In the genomic region with DNA sequence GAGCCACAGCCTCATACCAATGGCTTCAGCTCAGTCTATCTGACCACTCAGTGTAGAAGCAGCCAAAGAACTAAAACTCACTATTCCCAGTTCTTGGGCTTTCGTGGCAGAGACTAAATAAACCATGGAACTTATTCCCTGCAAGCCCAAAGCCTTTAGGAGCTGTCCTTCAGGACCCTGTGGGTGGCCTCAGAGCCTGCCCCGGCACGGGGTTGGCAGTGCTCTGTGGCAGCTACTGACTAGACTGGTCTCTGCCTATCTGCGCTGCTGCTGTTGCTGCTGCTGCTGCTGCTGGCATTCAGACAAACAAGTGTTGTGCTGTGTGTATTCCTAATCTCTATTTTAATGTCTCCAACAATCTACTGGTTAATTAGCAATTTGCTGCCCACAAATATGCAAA, we compare ENCODE assay signal across 9 mouse cellular contexts. TPM values are rescaled to one million over a fixed set of nuclear protein-coding genes. Genes with fewer than 3 reads are reported as not detected.
A peak's percentile ranks its signal among the peaks of the same experiment; 100 is the strongest.
DNase-seq lines count a peak whose midpoint lies in the region; ATAC-seq and TF ChIP-seq lines count a peak whose summit lies in the region.
"Had no signal": no experiment of that assay in that cellular context is flagged by ENCODE, and none has a peak within 500 bp of the region (broad histone marks: within the 10 kb centered on the region; RNA-seq: fewer than 3 reads in every experiment).

No protein-coding gene starts in this region.

- no peak for ATAC-seq in embryonic facial prominence, embryonic 14.5 days (ENCODE audit: low read depth)
- ATAC-seq in limb, embryonic 14.5 days (ENCODE audit: low FRiP score, low read depth): no peak
- no peak for ATAC-seq in inflammation-experienced regulatory T-cells, adult 6 months
- ATAC-seq in monocyte, adult 5-6 weeks (replicated peaks; ENCODE audit: insufficient number of reproducible peaks, low FRiP score, low TSS enrichment, poor library complexity, severe bottlenecking): no peak

- 14% methylated on average over 4 of the region's 4 CpGs for WGBS in embryonic facial prominence, embryonic 14.5 days
- WGBS in limb, embryonic 14.5 days: 10% methylated on average over 4 of the region's 4 CpGs

- H3K4me3 ChIP-seq in embryonic facial prominence, embryonic 14.5 days (ENCODE audit: low read depth, low read length): no peak overlapping the region
- H3K4me3 ChIP-seq in limb, embryonic 14.5 days (replicated peaks; ENCODE audit: low read length): no peak overlapping the region
- H3K4me3 ChIP-seq: limb, embryonic 13.5 days had no signal

- H3K9me3 ChIP-seq in embryonic facial prominence, embryonic 14.5 days (ENCODE audit: control insufficient read depth, low read length): no peaks in the 10 kb centered on the region
- no peaks in the 10 kb centered on the region for H3K9me3 ChIP-seq in limb, embryonic 14.5 days (ENCODE audit: control insufficient read depth, low read length)
- H3K9me3 ChIP-seq: limb, embryonic 13.5 days had no signal

- no peak overlapping the region; the same call in 1 of the 2 replicates for H3K4me2 ChIP-seq in embryonic facial prominence, embryonic 14.5 days (ENCODE audit: low read depth, low read length)
- no peak overlapping the region for H3K4me2 ChIP-seq in limb, embryonic 14.5 days (replicated peaks; ENCODE audit: low read depth, low read length, severe bottlenecking)
- H3K4me2 ChIP-seq: limb, embryonic 13.5 days had no signal

- no peak overlapping the region for H3K9ac ChIP-seq in embryonic facial prominence, embryonic 14.5 days (ENCODE audit: low read depth, low read length)
- no peak overlapping the region for H3K9ac ChIP-seq in limb, embryonic 14.5 days (ENCODE audit: low read depth, low read length, severe bottlenecking)
- H3K9ac ChIP-seq: limb, embryonic 13.5 days had no signal

- H3K36me3 ChIP-seq in embryonic facial prominence, embryonic 14.5 days (ENCODE audit: control insufficient read depth, insufficient read depth, low read length): no peaks in the 10 kb centered on the region
- no peaks in the 10 kb centered on the region for H3K36me3 ChIP-seq in limb, embryonic 14.5 days (ENCODE audit: control insufficient read depth, insufficient read depth, low read length)
- H3K36me3 ChIP-seq: limb, embryonic 13.5 days had no signal

- H3K27me3 ChIP-seq in embryonic facial prominence, embryonic 14.5 days (replicated peaks; ENCODE audit: control insufficient read depth, insufficient read depth, low read length): peaks cover 9% of the 10 kb centered on the region; the same call in 1 of the 2 replicates
- H3K27me3 ChIP-seq in limb, embryonic 14.5 days (ENCODE audit: control insufficient read depth, insufficient read depth, low read length): no peaks in the 10 kb centered on the region; the same call in 1 of the 2 replicates

- DNase-seq in cerebellum, postnatal 10 days: peak; percentile 40 to 57
- DNase-seq in cerebellum, adult 9-11 months: no peak
- DNase-seq in 3T3-L1 (ENCODE audit: low read depth, low spot score): peak; percentile 17
- peak; percentile 76 for DNase-seq in embryonic facial prominence, embryonic 14.5 days (ENCODE audit: low spot score)
- DNase-seq in limb, embryonic 14.5 days (ENCODE audit: low spot score): peak; percentile 31
- DNase-seq in cerebellum, postnatal 14 days: no peak

- H3K4me1 ChIP-seq in embryonic facial prominence, embryonic 14.5 days (ENCODE audit: control insufficient read depth, insufficient read depth, low read length): peaks cover 11% of the 10 kb centered on the region; the same call in 1 of the 2 replicates
- peaks cover 5% of the 10 kb centered on the region; the same call in 1 of the 2 replicates for H3K4me1 ChIP-seq in limb, embryonic 14.5 days (ENCODE audit: control insufficient read depth, insufficient read depth, low read length)

- H3K27ac ChIP-seq in embryonic facial prominence, embryonic 14.5 days (replicated peaks; ENCODE audit: low read depth, low read length): no peak overlapping the region
- H3K27ac ChIP-seq in limb, embryonic 14.5 days (replicated peaks; ENCODE audit: low read depth, low read length): no peak overlapping the region
- H3K27ac ChIP-seq: limb, embryonic 13.5 days had no signal

- no peak for TF ChIP-seq POLR2A in limb, embryonic 14.5 days (IDR thresholded peaks at IDR 0.05; ENCODE audit: borderline replicate concordance, extremely low read depth, insufficient read depth, insufficient read length)

RNA-seq across cellular contexts. Expression of a gene that starts 1.1 kb away (rescaled TPM):
- polyA plus RNA-seq in embryonic facial prominence, embryonic 14.5 days (2014; fragmentation: Nextera tagmentation; extraction: Ambion mirVana): 0.35 and 0.43 TPM in 2 replicates
- polyA plus RNA-seq in limb, embryonic 14.5 days (2012; rRNA removed): 0.94 and 1.2 TPM in 2 replicates
- polyA plus RNA-seq in limb, embryonic 14.5 days (2014; fragmentation: Nextera tagmentation; extraction: Ambion mirVana): 0.54 and 0.58 TPM in 2 replicates
- under 1 TPM; 0.15 to 0.69 (median 0.56) TPM for polyA plus RNA-seq in inflammation-experienced regulatory T-cells, adult 6 months (2017; shearing (Covaris generic))
- total RNA-seq in monocyte, adult 5-6 weeks (2017): not detected in 3 replicates

Comparison
In these comparisons a context has a peak if more than half of its experiments do, and no peak if none do; other contexts are left out.
1. DNase-seq: peak in cerebellum, postnatal 10 days (2 of 2), 3T3-L1 (single experiment), embryonic facial prominence, embryonic 14.5 days (single experiment) and limb, embryonic 14.5 days (single experiment); none in cerebellum, adult 9-11 months (single experiment) and cerebellum, postnatal 14 days (0 of 2).